Mouse (Mus musculus): ENCODE measurements around the gene Rpl21.

DNA sequence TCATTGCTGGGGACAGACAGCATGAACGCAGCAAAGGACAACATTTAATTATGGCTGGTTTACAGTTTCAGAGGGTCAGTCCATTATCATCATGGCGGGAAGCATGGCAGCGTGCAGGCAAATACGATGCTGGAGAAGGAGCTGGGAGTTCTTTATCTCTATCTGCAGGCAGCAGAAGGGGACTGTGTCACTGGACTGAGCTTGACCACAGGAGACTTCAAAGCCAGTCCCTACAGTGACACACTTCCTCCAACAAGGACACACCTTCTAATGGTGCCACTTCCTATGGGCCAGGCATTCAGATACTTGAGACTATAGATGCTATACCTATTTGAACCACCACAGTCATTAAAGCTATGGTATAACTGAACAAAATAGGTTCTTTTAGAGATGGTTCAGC is 17.3 kb upstream of the Rpl21 start:
- TF ChIP-seq CTCF (conservative IDR thresholded peaks at IDR 0.05; ENCODE audit: low read length): no peak
- no peak for TF ChIP-seq POU5F1 (IDR thresholded peaks at IDR 0.05; ENCODE audit: borderline replicate concordance, low read length)
